Mouse (Mus musculus) 3134 (cell line): Measurements from ENCODE around the gene Inip.

ENCODE experiments used
- DNase-seq: peaks from one replicate; pipeline ENCODE4 v3.0.0-alpha.2; 2011; ENCODE audit warnings: low spot score; ENCODE audit not compliant: insufficient read length; ENCODE audit errors: extremely low read depth

Inip gene

DNA sequence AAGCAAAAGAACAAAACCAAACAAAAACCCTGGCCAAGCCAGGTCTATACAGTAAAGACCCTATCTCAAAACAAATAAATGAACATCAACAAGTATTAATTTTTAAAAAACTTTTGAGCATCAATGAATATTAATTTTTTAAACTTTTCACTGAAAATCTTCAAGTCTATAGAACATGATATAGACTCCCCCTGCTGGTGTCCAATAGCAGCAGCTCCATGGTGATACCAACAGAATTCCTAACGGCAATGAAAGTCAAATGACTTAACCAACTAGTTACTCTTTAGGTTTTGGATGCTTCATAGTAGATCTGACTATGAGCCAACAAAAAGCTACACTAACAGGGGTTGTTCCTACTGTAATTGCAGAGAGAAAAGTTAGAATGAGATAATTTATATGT, 20.8 kb downstream of the Inip start:
- no peak for DNase-seq

- no peak for DNase-seq
Measured at GRCm38 (mm10) chr4:59777828-59778227, 23.6 kb downstream of the Inip start.

GRCm38 (mm10) chr4:59772171-59772879, 29.1 kb downstream of the Inip start:
- DNase-seq: no peak

GRCm38 (mm10) chr4:59767717-59768116, 33.7 kb downstream of the Inip start:
- DNase-seq: no peak

DNA sequence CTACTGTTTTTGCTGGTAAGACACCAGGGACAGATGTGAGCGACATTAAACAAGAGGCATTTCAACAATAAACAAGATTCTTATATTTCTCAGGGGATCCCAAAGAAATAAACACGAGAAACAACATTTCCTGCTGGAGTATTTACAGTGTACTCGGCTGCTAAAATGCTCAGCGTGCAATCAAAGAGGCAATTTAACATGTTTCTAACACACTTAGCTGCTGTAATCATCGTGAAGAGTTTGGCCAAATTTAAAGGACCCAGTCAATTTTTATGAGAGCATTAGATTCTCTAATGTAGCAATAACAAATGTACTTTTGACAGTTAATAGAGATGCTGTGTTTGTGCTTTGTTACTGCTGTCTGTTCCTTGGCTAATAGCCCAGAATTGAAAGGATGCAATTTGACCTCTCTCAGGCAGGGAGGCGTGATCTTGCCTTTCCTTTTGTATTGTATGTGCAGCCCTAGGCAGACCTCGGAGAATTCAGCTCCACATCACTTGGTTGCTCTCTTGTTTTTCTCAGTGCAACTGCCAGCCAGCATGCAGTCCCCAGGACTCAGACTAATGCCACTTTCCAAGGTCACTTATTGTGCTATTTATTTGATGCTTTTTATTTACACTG, 35.9 kb downstream of the Inip start:
- no peak for DNase-seq

- no peak for DNase-seq
Measured at GRCm38 (mm10) chr4:59764950-59765349, 36.4 kb downstream of the Inip start.

GRCm38 (mm10) chr4:59761365-59761729, 40.0 kb downstream of the Inip start:
- peak; percentile 69 for DNase-seq

DNA sequence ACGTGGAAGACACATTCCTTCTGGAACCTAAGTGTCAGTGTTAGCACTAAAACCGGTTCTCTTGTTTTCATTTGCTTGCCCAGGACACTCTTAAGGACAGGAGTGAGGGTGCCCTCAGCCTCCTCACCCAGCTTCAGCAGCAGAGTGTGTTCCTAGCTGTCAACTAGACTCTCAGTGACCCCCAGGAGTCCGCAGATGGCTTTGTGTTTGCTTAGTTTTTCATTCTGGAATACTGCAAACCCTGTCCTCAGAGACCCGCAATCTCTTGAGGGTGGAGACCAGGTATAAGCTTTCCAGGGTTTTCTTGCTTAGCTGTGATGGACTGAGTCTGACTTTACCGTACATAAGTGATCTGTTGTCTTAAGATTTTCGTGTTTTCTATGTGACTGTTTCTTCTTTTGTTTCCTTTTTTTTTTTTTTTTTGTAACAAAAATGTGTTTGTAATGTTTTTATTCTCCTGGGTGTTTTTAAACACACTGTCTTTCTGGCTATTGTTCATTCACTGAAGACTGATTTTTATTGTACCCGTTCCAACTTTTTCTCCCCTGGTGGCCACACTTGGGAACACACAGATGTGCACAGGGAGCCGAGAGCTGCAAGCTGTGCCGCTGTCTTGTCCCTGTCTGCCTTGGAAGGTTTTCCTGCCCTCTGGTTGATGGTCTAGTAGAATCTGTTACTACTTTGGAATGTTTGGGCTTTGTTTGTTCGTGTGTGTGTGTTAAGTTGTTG, 40.6 kb downstream of the Inip start:
- no peak for DNase-seq

GRCm38 (mm10) chr4:59760016-59760415, 41.4 kb downstream of the Inip start:
- no peak for DNase-seq

GRCm38 (mm10) chr4:59757452-59758435, 43.6 kb downstream of the Inip start:
- no peak for DNase-seq

DNA sequence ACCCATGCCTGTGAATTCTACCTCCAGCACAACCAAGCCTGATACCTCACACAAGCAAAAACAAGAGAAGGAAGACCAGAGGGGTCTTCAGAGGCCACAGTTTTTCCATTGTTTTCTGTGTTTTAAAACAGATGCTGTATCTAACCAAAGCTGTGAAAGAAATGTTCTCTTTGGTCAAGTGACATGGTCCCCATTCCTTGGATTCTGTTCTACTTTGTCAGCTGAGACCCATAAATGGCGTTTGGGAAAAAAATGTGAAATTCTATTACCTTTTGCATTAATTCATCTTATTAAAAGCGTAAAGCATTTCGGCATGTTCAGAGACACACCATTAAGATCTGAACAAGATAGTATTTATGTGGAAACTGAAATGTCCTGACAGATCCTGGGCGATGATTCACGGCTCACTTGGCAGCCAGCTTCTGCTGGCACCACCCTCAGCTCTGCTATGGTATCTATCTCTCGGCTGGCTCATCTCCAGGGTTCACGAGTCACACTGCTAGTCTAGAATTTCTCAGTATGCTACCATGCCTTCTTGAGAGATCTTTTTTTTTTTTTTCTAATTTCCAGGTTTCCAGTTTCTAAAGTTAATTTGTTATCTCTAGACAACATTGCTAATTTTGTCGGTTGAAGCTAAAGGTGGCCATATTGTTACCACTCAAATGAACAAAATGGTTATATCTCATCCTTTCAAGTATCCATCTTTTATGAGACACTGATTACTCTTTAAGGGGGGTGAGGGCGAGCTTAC, 44.9 kb downstream of the Inip start:
- peak; percentile 73 for DNase-seq

- DNase-seq: no peak
Measured at GRCm38 (mm10) chr4:59753491-59754140, 47.8 kb downstream of the Inip start.

DNA sequence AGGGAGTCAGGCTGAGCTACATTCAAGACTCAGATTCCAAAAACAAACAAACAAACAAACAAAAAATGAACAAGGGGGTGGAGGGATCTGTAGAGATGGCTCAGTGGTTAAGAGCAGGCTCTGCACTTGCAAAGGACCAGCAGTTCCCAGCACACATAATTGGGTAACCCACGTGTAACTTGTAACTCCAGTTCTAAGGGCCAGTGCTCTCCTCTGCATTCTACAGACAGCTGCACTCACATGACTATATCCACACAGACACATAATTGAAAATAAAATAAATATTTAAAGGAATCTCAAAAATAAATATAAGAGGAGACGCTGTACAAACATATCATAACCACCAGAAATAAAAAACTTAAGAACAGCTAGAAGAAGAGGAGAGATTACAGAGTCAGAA, 61.5 kb downstream of the Inip start:
- no peak for DNase-seq

GRCm38 (mm10) chr4:59739321-59739720, 62.1 kb downstream of the Inip start:
- DNase-seq: no peak

DNA sequence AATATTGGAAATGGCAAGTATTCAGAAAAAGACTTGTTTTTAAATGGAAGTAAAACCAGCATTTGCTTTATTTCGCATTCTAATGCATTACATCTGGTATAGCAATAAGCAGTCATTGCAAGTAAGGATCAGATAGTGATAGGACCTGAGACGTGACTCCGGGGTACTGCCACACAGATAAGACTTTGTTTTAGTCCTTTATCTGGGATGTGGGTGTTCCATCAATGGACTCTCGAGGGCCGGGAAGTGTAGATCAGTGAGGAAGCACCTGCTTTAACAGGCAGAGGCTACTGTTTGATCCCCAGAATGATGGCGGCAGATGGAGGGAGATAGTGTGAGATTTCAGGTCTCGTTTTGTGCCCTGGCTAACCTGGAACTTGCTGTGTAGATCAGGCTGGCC, 69.8 kb downstream of the Inip start:
- no peak for DNase-seq

GRCm38 (mm10) chr4:59728839-59729238, 72.5 kb downstream of the Inip start:
- no peak for DNase-seq

DNA sequence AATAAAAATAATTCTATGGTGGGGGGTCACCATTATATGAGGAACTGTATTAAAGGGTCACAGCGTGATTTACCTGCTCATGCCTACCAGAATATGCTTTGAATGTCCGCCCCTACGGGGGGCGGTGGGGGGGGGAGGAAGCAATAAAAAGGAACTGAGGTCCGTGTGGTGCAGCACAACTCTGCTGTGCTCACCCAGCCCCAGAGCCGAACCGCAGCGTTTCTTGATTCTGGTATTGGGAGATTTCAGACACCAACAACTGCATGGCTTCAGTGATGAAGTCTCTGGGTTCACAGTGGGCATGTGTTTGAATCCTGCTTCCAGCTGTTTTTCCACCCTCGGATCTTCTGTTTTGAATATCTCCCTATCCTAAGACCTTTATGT, 73.5 kb downstream of the Inip start:
- no peak for DNase-seq

GRCm38 (mm10) chr4:59727187-59727877, 74.1 kb downstream of the Inip start:
- DNase-seq: no peak

DNA sequence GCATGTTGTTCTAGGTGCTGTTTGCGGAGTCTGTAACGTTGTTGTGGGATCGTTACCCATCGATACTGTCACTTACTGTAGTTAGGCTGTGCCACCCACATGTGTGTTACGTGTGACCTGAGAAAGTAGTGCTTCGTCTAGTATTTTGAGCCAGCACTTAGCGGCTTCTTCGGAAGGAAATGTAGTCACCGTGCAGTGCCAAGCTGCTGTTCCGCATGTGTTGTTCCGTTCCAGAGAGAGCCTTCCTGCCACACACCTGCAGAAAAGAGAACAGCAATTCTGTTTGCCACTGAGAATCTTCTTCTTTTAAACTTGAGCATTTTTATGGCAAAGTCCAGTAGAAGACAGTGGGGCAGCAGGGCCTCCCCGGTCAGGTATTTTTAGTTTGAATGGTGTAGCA, 74.9 kb downstream of the Inip start:
- no peak for DNase-seq
